Mouse (Mus musculus) spleen, adult 10 weeks (tissue): ENCODE results near the gene Prdx1. TPM values are rescaled to one million over a fixed set of nuclear protein-coding genes. Genes with fewer than 3 reads are reported as not detected.

Source experiments
- polyA plus RNA-seq: library from polyadenylated mRNA; stranded (reverse); fragments of 350-450 nt; fragmentation: Illumina TruSeq; extraction: RNeasy Lipid Tissue Mini Kit (QIAGEN cat#74804); gene quantifications from one replicate; pipeline ENCODE4 v1.2.3, GENCODE M21; 2015; ENCODE audit warnings: low replicate concordance; ENCODE audit not compliant: insufficient read depth

The Prdx1 gene
- polyA plus RNA-seq = 625 TPM

DNA sequence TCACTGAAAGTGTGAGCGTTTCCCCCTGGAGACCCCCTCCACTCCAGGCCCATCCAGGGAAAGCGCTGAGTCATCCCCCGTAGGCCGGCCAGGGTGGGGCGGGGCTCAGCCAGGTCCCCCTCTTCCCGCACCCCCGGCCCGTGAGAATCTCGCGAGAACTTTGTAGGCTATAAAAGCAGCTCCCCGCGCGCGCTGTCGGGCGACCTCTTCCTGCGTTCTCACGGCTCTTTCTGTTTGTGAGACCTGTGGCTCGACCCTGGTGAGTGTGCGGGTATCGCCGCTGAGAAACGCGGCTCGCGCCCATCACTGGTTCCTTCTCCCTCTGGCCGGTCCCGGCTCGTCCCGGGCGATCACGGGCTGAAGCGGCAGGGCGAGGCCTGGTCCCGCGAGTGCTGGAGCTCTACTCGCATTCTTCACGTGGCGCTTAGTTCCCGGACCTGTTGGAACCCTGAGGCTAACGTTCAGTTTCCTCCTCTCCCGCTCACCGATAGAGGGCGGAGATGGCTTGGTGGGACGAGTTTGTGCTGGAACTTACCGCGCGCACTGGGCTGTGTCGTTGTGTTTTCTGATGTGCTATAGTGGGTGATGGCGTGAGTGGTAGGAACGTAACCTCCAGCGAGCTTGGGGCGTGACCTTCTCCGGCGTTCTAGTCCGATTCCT is at the start of gene Prdx1:
TSS of gene Prdx1 (plus strand) at position 143 of the 660 bp plus-strand sequence.

DNA sequence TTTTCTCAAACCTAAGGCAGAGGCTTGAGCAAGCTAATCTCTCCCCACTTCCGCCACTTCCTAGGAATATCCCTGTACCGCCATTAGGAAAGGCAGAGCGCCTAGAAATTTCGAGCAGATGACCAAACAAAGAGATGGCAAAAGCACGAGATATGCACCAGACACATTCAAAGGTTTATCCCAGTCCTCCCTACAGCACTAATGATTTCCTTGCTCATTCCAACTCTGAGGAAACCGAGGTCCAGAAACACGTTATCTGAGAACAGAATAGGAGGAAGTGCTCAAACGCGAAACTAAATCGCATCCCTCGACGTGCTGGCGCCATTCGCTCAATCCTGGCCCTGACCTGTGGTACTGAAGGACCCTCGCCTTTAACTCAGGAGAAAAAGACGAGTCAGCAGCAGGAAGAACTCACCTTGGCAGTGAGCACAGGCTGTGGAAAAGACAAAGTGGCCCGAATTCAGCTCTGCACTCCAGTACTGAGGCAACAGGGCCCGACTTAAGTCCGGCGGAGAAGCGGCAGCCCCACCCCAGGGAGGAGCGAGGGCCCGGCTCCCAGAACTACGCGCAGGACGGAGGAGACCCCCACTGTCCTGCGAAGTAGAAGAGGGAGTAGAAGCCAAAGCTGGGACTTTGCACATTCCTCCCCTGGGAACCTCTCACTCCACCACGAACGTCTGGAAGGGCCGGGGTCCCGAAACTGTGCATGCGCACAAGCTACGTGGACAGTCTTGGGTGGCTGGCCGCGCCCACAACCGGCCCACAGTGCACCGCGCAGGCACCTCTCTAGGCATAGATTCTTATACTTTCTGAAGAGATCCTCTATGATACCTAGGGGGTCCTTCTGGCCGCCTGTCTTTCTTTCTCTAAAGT is 34.2 kb upstream of the Prdx1 start, which contains the start of gene Akr1a1:
TSS of gene Akr1a1 (minus strand) at position 757 of the 873 bp plus-strand sequence.

DNA sequence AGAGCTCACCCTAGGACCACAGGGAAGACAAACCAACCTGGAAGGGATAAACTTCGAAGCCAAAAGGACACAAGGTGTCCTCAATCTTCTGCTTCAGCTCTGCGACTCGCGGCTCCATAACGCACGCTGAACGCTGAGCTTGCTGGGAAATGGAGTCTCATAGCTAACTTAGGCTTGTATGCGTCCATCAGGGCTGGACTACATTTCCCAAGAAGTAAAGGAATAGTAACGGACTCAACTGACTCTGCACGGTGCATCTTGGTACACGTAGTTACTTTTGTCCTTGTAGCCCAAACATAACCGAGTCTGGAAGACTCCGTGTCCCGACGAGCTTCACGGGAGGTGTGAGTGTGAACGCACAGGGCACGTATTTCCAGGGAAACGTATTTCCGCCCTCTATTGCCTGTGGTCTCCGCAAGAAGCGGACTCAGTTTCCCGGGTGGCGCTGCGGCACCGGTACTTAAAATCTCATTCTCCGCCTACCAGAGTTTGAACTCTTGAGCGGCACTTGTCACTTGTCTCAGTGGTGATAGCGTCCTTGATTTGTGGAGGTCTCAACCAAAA is 22.9 kb downstream of the Prdx1 start, which contains the start of the genes Mmachc and Ccdc163:
TSS of gene Mmachc (minus strand) at position 206 of the 564 bp plus-strand sequence.
TSS of gene Ccdc163 (plus strand) at position 309 of the 564 bp plus-strand sequence.

GRCm38 (mm10) chr4:116720343-116721097 is 35.2 kb downstream of the Prdx1 start, which contains the start of gene Tesk2:
Tesk2 (plus strand) TSS chr4:116720948.

Other genes with a start within 250 kb of the Prdx1 start
- gene Mast2, start 221.4 kb upstream of the Prdx1 start, polyA plus RNA-seq = 18.8 TPM
- gene Ipp, start 178.0 kb upstream of the Prdx1 start, polyA plus RNA-seq = 13.5 TPM
- 40.6 TPM for gene Tmem69, start 129.6 kb upstream of the Prdx1 start, polyA plus RNA-seq
- 156 TPM for gene Gpbp1l1, start 127.9 kb upstream of the Prdx1 start, polyA plus RNA-seq
- gene Ccdc17, start 88.9 kb upstream of the Prdx1 start, polyA plus RNA-seq = 14.7 TPM
- 84.8 TPM for gene Nasp, start 57.6 kb upstream of the Prdx1 start, polyA plus RNA-seq
- 291 TPM for gene Akr1a1, start 33.9 kb upstream of the Prdx1 start, polyA plus RNA-seq
- gene Mmachc, start 22.9 kb downstream of the Prdx1 start, polyA plus RNA-seq = 11.2 TPM
- 42.6 TPM for gene Ccdc163, start 23.0 kb downstream of the Prdx1 start, polyA plus RNA-seq
- 8.6 TPM for gene Tesk2, start 35.4 kb downstream of the Prdx1 start, polyA plus RNA-seq
- 22.3 TPM for gene Toe1, start 122.1 kb downstream of the Prdx1 start, polyA plus RNA-seq
- gene Mutyh, start 122.2 kb downstream of the Prdx1 start, polyA plus RNA-seq = 8.7 TPM
- not detected for gene Hpdl, start 136.2 kb downstream of the Prdx1 start, polyA plus RNA-seq
- gene Zswim5, start 191.8 kb downstream of the Prdx1 start, polyA plus RNA-seq = 0.04 TPM